Mouse (Mus musculus) heart, embryonic 16.5 days (tissue): ENCODE results near the gene Frmpd3. TPM values are rescaled to one million over a fixed set of nuclear protein-coding genes. Genes with fewer than 3 reads are reported as not detected.

Experiments
- ATAC-seq: fragments of 200-750 bp; cut with Nextera tagmentation; replicated peaks from 2 replicates; pipeline ENCODE4 v1.8.0; 2017; ENCODE audit warnings: moderate number of reproducible peaks; ENCODE audit not compliant: insufficient read depth, low FRiP score; ENCODE audit errors: extremely low read depth
- H3K27ac ChIP-seq: fragments of 300-500 bp; sonication (generic); 2 replicates; pipeline ENCODE4 v1.5.1; 2014; ENCODE audit warnings: mild to moderate bottlenecking, low read length, control low read depth, moderate library complexity
- H3K27me3 ChIP-seq: fragments of 300-500 bp; sonication (generic); 2 replicates; pipeline ENCODE4 v1.6.1; 2014; ENCODE audit warnings: low read length, mixed read lengths; ENCODE audit not compliant: control insufficient read depth, insufficient read depth
- H3K36me3 ChIP-seq: fragments of 300-500 bp; sonication (generic); 2 replicates; pipeline ENCODE4 v1.6.1; 2014; ENCODE audit not compliant: control insufficient read depth, insufficient read depth
- H3K4me1 ChIP-seq: fragments of 300-500 bp; sonication (generic); 2 replicates; pipeline ENCODE4 v1.6.1; 2014; ENCODE audit warnings: low read length, mixed read lengths; ENCODE audit not compliant: control insufficient read depth, insufficient read depth
- H3K4me2 ChIP-seq: fragments of 300-500 bp; sonication (generic); 2 replicates; pipeline ENCODE4 v1.6.1; 2014; ENCODE audit warnings: low read depth, mild to moderate bottlenecking, control low read depth, low read length
- H3K4me3 ChIP-seq: fragments of 300-500 bp; sonication (generic); 2 replicates; pipeline ENCODE4 v1.5.1; 2014; ENCODE audit warnings: mild to moderate bottlenecking, control low read depth, low read length
- H3K9ac ChIP-seq: fragments of 300-500 bp; sonication (generic); 2 replicates; pipeline ENCODE4 v1.6.1; 2014; ENCODE audit warnings: low read length, control low read depth
- H3K9me3 ChIP-seq: fragments of 300-500 bp; sonication (generic); replicated peaks from 2 replicates; pipeline ENCODE4 v1.6.1; 2016; ENCODE audit warnings: low read length; ENCODE audit not compliant: control insufficient read depth
- WGBS: fragments of 180-500 bp; shearing (Covaris S2); extraction: QIAGEN DNeasy Blood & Tissue Kit; methylation state at CpG from one replicate; pipeline ENCODE4 v1.1.7; 2014; 5-methylcytosine and 5-hydroxymethylcytosine counted together
- polyA plus RNA-seq: library from polyadenylated mRNA; unstranded; fragments of >200 nt; fragmentation: Nextera tagmentation; extraction: Ambion mirVana; gene quantifications from 2 replicates; pipeline ENCODE4 v1.2.1, GENCODE M21; 2015

The Frmpd3 gene
- polyA plus RNA-seq, 1 experiment from 2014 or later, result 0.16 TPM

DNA sequence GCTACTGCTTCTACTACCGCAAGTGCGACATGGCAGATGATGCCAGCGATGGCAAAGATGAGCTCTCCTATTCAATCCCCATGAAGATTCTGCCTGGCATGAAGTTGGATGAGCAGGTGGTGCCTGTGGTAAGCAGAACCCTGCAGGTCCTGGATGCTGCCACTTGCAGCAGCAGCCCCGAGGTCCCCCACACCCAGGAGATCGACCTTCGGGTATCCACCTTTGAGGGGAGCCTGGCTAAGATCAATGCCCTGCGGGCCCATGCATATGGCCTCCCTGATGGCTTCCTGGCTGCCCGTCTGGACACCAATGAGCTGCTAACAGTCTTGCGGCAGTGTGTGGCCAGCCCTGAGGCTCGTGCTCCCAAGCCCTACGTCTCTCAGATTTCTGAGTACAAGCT is 90.7 kb downstream of the Frmpd3 start:
- peak overlapping the region; percentile 32; the same call in 1 of the 2 replicates for H3K4me2 ChIP-seq
- no peak overlapping the region for H3K9ac ChIP-seq
- WGBS, result 66% methylated on average over 11 of the region's 11 CpGs
- peaks cover 5% of the 10 kb centered on the region for H3K27me3 ChIP-seq
- no peak overlapping the region for H3K4me3 ChIP-seq
- H3K9me3 ChIP-seq, result no peaks in the 10 kb centered on the region
- no peaks in the 10 kb centered on the region for H3K36me3 ChIP-seq
- no peaks in the 10 kb centered on the region for H3K4me1 ChIP-seq
- no peak for ATAC-seq
- no peak overlapping the region for H3K27ac ChIP-seq

DNA sequence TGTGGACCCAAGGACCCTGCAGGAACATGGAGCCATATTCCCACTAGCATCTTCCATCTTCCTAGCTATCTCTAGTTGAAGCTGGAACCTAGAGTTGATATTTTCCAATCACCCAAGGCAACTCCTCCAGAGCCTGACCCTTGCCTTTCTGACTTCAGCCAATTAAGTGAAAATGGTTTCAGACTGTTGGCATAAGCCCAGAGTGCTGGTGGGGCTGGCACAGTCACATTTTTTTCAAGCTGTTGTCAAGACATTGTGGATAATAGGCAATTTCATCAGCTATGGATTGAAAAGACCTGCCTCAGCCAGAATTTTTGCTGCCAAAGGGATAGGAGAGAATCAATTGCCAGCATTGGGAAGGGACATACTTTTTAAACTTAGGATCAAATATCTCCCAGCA is 95.8 kb downstream of the Frmpd3 start:
- no peaks in the 10 kb centered on the region for H3K36me3 ChIP-seq
- peaks cover 3% of the 10 kb centered on the region for H3K27me3 ChIP-seq
- ATAC-seq, result no peak
- H3K27ac ChIP-seq, result no peak overlapping the region
- no peaks in the 10 kb centered on the region for H3K9me3 ChIP-seq
- H3K4me2 ChIP-seq, result no peak overlapping the region
- H3K4me3 ChIP-seq, result no peak overlapping the region
- no peaks in the 10 kb centered on the region for H3K4me1 ChIP-seq
- no peak overlapping the region for H3K9ac ChIP-seq

DNA sequence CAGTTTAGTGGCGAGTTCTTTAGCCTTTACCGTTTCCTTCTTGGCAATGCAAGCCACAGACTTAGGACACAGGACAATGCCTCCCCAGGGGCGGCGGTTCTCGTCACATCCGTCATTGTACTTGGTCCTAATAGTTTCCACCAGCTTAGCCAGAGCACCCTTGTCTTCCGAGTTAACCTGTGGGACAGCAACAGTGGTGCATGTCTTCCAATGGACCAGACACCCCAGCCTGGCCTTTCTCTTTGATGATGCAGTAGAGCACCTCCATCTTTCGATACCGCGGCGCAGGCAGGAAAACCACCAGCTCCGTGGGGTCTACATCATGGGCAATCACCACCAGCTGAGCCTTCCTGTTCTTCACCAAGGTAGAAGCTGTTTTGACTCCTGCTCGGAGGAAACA is 103.5 kb downstream of the Frmpd3 start:
- no peaks in the 10 kb centered on the region for H3K36me3 ChIP-seq
- ATAC-seq, result no peak
- H3K9me3 ChIP-seq, result no peaks in the 10 kb centered on the region
- no peak overlapping the region for H3K9ac ChIP-seq
- H3K27ac ChIP-seq, result no peak overlapping the region
- no peak overlapping the region for H3K4me3 ChIP-seq
- no peaks in the 10 kb centered on the region for H3K27me3 ChIP-seq
- H3K4me1 ChIP-seq, result no peaks in the 10 kb centered on the region
- 76% methylated on average over 13 of the region's 13 CpGs for WGBS
- H3K4me2 ChIP-seq, result no peak overlapping the region

DNA sequence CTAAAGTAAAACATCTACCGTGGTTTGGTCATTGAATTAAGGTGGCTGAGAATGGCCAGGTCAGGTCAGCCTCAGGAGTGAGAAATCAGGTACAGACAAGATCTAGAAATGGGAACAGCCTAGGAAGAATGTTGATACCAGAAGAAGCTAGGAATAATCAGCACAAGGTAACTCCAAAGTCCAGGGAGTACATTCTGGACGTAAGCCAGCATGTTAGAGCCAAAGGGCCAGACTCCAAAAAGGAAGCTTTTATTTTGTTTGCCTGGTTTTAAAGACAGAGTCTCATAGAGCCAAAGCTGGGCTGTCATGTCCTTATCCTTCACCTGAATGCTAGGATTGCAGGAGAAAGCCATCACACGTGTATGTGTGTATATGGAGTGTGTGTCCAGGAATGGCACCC is 108.0 kb downstream of the Frmpd3 start:
- Histone ChIP-seq H3K4me2 (no peak overlapping the region), H3K9me3 (no peaks in the 10 kb centered on the region), H3K27ac (no peak overlapping the region), H3K9ac (no peak overlapping the region), H3K27me3 (no peaks in the 10 kb centered on the region), H3K4me1 (no peaks in the 10 kb centered on the region), H3K36me3 (no peaks in the 10 kb centered on the region), H3K4me3 (no peak overlapping the region)
- no peak for ATAC-seq
- 57% methylated on average over 3 of the region's 3 CpGs for WGBS

DNA sequence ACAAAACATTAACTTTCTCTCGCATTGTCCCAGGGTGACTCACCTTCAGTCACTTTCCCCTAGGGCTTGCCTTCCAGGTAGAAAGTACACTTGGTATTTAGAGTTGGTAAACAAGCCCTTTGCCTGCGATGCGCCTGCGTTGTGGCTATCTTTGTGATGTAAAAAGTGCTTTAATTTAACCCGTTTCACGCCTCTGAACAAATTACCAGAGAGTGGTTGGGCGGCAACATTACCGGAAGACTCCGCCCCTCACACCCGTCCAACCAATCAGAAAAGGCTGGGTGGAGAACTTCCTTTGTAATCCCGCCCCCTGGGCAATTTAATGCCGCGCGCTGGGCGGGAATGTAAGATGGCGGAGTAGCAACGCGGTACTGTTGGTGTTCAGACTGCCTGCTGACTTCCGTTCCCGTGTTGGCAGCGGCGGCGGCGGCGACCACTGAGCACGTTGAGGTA is 114.2 kb downstream of the Frmpd3 start, which contains the start of gene Prps1:
TSS of gene Prps1 (plus strand) at position 335 of the 453 bp plus-strand sequence.
- 15% methylated on average over 26 of the region's 26 CpGs for WGBS
- H3K4me2 ChIP-seq, result peak within 1 kb of the TSS; percentile 62
- peak within 1 kb of the TSS; percentile 71 for H3K9ac ChIP-seq
- no peaks in the 10 kb centered on the region for H3K9me3 ChIP-seq
- H3K27me3 ChIP-seq, result no peaks in the 10 kb centered on the region
- peak; percentile 93 for ATAC-seq
- no peaks in the 10 kb centered on the region for H3K4me1 ChIP-seq
- peak within 1 kb of the TSS; percentile 68 for H3K4me3 ChIP-seq
- no peak within 1 kb of the TSS for H3K27ac ChIP-seq
- H3K36me3 ChIP-seq, result no peaks in the 10 kb centered on the region

DNA sequence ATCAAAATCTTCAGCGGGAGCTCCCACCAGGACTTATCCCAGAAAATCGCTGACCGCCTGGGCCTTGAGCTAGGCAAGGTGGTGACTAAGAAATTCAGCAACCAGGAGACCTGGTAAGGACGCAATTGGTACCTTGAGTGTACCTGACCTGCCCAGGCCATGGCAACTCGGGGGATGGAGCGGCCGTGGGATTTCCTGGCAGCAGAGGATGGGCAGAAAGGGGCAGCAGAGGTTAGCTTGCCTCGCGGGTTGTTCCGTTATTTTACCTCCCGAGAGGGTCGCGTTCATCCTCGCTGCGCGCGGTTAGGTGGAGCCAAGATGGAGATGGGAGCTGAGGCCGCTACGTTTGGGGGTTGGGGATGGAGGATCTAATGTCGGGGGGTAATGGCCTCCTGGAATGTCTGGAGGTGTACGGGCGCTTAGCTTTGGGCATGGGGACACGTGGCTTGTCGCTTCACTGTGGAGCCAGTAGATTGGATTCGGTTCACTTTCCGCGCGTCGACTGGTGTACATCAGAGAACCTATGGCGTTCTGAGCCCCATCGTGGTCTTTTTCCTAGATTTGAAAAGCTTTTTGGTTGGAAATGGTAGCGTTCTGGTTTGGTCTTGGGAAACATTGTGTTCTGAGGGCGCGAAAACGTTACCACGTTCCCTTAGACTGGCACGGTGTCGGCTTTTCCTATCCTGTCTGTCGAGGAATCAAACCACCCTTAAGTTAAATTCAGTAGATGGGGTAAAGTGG is 114.9 kb downstream of the Frmpd3 start:
- Histone ChIP-seq H3K9ac (peak overlapping the region; percentile 71), H3K4me1 (no peaks in the 10 kb centered on the region), H3K27ac (no peak overlapping the region), H3K4me3 (peak overlapping the region; percentile 68), H3K36me3 (no peaks in the 10 kb centered on the region), H3K4me2 (peak overlapping the region; percentile 62), H3K9me3 (no peaks in the 10 kb centered on the region), H3K27me3 (no peaks in the 10 kb centered on the region)
- peak; percentile 45 for ATAC-seq
- 17% methylated on average over 39 of the region's 39 CpGs for WGBS

DNA sequence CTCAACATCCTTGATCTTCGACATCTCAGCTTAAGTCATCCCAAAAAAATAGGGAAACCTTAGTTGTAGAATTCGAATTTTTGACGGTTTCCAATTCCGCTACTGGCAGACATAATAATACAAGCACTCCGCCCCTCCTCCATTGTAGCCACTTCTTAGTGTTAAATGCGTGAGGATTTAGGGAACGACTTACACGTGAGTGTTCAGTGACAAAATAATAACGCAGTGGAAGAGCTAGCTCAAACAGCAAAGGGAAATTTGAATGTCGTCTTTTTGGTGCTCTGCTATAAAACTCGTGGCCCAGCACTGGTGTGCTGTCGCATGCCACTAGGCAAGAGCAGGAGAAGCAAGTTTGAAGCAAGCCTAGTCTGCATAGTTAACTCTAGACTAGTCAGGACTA is 115.4 kb downstream of the Frmpd3 start:
- H3K27me3 ChIP-seq, result no peaks in the 10 kb centered on the region
- 15% methylated on average over 12 of the region's 12 CpGs for WGBS

DNA sequence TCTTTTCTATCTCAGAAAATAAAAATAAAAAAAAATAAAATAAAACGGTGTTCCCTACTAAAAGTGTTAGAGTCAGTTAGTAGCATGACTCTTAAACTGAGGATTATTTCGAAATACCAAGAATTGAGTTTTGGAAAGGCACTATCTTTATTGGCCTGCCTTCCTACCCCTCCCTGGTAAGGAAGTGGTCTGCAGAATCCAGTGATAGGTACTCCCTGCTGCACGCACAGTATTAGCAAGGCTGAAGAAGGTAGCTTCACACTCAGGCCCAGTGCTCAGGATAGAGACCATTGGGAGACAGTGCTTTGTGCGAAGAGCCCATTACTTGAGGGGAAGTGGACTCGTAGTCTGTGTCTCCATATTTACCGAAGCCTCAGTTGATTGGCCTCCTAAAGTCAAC is 136.2 kb downstream of the Frmpd3 start:
- no peaks in the 10 kb centered on the region for H3K9me3 ChIP-seq
- H3K9ac ChIP-seq, result no peak overlapping the region
- no peak for ATAC-seq
- peaks cover 3% of the 10 kb centered on the region; the same call in 1 of the 2 replicates for H3K36me3 ChIP-seq
- no peaks in the 10 kb centered on the region for H3K4me1 ChIP-seq
- no peak overlapping the region for H3K4me2 ChIP-seq
- H3K27ac ChIP-seq, result no peak overlapping the region
- peaks cover 2% of the 10 kb centered on the region; the same call in 1 of the 2 replicates for H3K27me3 ChIP-seq
- H3K4me3 ChIP-seq, result no peak overlapping the region
- WGBS, result 84% methylated on average over 6 of the region's 6 CpGs

More for the DNA sequence above, 115.4 kb downstream of the Frmpd3 start:
- no peak overlapping the region for H3K27ac ChIP-seq
- no peaks in the 10 kb centered on the region for H3K4me1 ChIP-seq
- peak overlapping the region; percentile 68 for H3K4me3 ChIP-seq
- no peak for ATAC-seq
- no peaks in the 10 kb centered on the region for H3K9me3 ChIP-seq
- H3K9ac ChIP-seq, result peak overlapping the region; percentile 71
- H3K36me3 ChIP-seq, result no peaks in the 10 kb centered on the region
- peak overlapping the region; percentile 62 for H3K4me2 ChIP-seq

DNA sequence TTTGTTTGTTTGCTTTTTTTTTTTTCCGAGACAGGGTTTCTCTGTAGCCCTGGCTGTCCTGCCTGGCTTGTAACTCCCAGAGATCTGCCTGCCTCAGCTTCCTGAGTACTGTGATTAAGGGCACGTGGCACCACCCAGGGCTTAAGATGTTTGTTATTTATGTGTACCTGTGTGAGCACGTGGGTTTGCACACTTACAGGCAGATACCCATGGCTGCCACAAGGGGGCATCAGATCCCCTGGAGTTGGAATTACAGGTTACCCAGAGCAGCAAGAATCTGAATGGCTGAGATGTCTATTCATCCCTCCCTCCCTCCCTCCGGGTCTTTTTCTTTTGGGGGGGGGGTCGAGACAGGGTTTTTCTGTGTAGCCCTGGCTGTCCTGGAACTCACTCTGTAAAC is 137.1 kb downstream of the Frmpd3 start:
- H3K27ac ChIP-seq, result no peak overlapping the region
- no peaks in the 10 kb centered on the region for H3K4me1 ChIP-seq
- WGBS, result 53% methylated on average over 5 of the region's 5 CpGs
- H3K4me3 ChIP-seq, result no peak overlapping the region
- H3K36me3 ChIP-seq, result peaks cover 3% of the 10 kb centered on the region; the same call in 1 of the 2 replicates
- H3K27me3 ChIP-seq, result peaks cover 2% of the 10 kb centered on the region; the same call in 1 of the 2 replicates
- H3K4me2 ChIP-seq, result no peak overlapping the region
- H3K9me3 ChIP-seq, result no peaks in the 10 kb centered on the region
- H3K9ac ChIP-seq, result no peak overlapping the region
- ATAC-seq, result no peak
